Mouse (Mus musculus) CD4-positive helper T cell, adult 2 months (primary cell): ENCODE results near the gene Usp16.
A peak's percentile ranks its signal among the peaks of the same experiment; 100 is the strongest.

ENCODE experiments used
- DNase-seq: peaks from one replicate; pipeline ENCODE4 v3.0.0-alpha.2; 2012; ENCODE audit warnings: low read depth, missing footprints, low spot score

Usp16 gene

DNA sequence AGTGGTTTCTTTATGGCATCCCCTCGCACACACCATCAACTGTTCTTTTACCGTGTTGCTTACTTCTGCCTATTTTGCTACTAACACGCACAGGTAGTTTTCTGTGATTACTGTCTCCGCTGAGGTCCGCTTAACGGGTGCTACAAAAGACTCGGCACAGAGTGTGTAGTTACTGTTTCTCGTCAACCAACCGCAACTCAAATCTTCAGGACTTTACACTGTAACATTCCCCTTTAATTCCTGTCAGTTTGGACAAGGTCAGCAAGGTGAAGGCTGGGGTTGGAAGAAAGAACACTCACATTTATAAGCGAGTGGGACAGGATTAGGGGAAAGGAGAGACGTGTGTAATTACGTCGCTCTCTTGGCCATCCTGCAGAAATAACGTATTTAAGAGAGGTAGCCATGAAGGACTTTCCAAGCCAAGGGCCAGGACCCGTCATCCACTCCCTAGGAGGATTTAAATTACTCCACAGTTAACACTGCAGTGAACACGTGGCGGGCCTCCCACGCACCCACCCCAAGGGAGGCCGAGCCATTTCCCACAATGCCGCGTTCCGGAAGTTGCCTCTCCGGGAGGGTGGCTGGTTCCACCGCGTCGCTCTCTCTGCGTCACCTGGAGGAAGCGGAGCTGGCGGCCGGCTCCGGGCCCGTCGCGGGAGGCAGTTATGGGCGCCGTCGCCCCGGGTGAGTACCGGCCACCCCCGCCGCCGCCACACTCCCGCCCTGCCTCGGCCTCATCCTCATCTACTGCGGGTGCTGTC is at the start of gene Usp16:
Usp16 (plus strand) TSS at position 285 of the 761 bp plus-strand sequence.
- DNase-seq: peak; percentile 94

DNA sequence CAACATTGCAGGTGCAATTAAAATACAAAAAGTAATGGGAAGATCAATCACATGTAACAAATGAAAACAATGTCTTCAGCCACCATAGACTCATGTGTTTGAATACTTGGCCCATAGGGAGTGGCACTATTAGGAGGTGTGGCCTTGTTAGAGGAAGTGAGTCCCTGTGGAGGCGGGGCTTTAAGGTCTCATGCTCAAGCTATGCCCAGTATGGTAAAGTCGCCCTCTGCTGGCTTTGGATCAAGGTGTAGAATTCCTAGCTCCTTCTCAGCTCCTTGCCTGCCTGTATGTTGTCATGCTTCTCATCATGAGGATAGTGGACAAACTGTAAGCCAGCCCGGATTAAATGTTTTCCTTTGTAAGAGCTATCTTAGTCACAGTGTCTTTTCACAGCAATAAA is 49.5 kb upstream of the Usp16 start:
- peak; percentile 34 for DNase-seq

DNA sequence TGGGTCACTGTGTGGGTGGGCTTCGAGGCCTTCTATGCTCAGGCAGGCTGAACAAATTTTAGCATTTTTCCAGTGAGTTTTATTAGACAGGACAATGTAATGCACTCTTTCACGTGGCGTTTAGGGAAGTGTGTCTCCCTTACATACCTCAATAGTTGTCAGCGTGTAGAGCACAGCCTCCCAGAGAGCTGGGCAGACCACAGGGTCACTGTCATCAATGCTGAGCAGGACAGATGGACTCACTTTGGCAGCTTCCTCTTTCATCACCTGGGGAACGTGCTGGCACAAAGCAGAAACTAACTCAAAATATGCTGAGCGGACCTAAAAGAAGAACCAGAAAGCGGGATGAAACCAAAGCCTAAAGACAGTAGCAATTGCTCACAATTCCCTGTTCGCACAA is 33.8 kb upstream of the Usp16 start:
- no peak for DNase-seq

DNA sequence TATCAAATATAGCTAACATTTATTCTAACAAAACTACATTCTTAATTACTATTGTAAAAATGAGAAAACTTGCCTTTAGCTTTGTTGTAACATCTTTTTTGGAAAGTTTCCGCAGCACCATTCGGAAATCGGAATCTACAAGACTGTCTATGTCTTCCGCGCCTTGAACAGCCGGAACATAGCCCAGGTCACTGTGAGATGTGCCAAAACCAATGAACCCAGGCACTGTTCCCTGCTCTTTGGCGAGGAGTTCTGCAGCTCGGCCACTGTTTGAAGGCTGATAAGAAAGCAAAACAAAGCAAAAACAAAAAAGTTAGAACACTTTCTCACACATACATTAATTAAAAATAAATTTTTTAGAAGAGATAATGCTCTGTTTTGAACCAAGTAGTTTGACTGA is 27.0 kb upstream of the Usp16 start:
- DNase-seq: no peak

DNA sequence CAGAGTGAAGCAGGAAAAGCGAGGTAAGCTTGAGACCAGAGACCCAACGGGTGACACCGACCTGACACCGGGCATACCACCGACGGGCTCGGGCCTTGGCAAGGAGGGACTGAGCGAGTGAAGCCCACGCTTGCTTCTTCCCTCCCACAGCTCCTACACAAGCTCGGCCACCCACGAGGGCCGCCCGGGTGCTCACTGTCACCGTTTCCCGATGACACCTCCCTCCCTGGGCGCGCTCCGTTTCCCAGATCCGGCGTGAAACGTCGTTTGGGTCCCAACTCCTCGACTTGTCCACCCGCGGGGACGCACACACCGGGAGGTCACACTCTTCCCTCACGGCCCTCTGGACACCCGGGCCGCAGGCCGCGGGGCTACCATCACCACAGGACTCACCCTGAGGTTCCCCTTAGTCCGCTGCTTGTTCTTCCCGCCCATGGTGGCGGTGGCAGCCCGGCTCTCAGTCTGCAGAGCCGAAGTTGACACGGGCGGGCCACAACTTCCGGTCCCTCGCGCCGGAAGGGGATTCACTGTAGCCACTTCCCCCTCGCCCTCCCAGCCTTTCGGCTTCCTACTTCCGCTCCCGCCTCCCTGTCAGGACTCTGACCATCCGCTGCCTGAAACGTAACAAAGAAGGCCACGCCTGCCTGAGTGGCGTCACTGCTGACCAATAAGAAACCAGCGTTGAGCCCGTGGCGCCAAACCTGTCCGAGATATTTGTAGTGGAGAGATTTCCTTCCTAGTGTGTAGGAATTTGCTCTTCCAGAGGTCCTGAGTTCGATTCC is 22.3 kb upstream of the Usp16 start, which contains the start of gene Ltn1:
Ltn1 (minus strand) TSS at position 580 of the 782 bp plus-strand sequence.
- DNase-seq: peak; percentile 97

DNA sequence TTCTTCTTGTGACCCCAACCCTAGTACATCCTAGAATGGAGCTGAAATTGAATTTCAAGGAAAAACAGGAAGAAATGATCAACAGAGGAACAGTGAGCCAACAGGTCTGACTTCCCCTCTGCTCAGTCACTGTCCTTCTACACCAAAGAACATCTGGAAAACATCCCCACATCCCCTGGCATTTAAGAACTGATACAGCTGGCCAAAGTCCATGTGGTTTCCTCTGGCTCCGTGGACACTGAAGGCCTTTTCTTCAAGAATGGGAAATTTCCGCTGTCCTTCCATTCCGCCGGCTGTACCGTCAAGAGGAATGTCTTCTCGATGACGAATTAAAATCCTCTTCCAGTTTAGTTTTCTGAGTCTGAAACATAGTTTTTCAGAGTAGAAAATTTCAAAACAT is 20.2 kb upstream of the Usp16 start:
- no peak for DNase-seq

DNA sequence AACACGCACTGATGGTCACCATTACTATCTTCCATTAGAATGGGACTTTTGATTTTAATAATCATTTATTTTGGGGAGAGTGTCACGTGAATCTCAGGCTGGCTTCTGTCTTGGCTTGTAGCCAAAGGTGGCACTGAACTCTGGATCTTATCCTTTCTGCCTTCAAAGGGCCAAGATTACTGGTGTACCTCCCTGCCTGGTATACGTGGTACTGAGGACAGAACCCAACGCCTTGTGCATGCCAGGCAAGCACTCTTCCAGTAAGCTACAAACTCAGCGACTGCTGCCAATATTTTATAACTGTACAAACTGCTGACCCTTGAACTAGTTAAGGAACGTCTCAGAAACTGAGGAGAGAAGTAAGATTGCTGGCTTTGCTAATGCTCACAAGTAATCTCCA is 19.6 kb upstream of the Usp16 start:
- no peak for DNase-seq

DNA sequence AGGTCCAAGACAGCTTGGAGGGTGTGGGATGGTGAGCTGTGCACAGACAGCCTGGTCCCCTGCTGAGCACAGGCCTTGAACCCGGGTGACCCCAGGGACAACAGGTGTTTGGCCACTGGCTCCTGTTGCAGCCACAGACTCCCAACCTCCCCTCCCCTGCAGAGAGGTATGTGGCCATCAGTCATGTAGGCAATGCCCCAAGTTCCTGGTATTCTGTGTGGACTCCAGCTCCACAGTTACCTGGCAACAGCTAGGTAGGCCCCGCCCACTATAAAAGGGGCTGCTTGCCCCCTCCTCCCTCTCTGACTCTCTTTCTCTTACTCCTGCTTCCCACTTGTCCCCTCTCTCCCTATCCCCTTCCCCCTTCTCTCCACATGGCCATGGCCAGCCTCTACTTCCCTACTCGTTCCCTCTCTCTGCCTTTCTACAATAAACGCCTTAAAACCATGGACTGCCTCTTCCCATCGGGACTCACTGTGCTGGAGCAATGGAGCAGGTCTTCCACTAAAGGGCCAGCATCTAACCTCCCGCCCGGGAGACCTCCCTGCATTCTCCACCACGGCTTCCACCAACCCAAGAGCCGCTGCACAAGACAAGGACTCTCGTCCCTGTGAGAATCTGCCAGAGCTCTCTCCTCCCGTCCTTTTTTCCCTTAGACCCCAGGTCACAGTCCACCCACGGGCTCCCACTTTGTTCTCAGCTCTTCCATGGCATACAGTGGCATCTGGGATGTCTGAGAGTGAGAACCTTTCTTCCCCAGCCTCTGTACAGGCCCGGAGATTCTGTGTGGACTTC is 18.9 kb upstream of the Usp16 start:
- no peak for DNase-seq

DNA sequence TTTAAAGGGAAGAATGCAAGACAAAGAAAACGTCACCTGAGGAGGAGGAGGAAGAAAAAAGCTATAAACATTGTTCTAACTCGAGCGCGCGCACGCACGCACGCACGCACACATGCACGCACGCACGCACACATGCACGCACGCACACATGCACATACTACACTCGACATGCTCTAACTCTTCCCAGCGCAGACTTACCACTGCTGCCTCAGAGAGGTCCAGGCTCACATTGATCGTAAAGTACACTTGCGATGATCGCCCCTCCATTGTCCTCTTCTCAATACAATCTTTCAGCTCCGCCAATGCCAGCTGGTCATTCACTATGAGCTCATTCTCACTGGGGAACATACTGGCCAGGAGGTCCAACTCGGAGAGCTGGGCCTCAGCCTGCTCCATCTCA is 17.4 kb upstream of the Usp16 start:
- DNase-seq: no peak

DNA sequence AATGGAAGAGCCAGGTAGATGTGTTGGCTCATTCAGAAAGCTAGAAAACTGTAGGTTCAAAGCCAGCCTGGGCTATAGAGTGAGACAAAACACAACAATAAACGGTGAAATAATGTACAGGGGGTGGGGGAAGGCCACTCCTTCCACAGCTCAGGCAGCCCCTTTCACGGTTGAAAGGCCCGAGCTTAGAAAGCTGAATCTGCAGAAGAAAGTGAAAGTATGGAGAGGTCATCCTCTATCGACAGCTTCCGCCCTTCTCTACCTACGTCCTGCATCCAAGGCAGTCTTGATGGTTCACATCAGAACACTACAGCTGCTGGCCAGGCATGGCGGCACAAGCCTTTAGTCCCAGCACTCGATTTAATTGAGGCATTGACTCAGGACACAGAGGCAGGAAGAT is 15.8 kb upstream of the Usp16 start:
- no peak for DNase-seq

DNA sequence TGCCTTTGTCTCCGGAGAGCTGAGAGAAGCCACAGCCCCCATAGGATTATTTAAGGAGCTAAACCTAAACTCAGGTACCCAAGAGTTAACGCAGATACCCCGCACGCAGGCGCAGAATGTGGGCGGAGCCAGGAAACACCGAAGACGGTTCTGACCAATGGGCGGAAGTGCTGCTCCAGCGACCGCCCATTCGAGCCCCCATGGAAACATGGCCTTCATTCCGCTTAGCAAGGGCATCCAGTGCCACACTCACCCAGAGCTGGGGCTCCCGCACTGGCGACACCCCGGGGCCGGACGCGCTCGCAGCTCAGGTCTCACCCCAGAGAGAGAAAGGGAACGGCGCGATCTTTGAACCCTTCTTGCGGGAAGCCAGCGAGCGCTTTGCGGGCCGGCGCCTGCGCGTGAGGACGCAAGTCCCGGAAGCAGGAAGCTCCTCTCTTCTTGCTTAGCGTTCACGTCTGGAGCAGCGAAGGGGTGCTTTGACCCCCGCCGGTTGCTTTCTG is 14.3 kb upstream of the Usp16 start, which contains the start of gene Rwdd2b:
Rwdd2b (minus strand) TSS at position 390 of the 503 bp plus-strand sequence.
- peak; percentile 95 for DNase-seq

DNA sequence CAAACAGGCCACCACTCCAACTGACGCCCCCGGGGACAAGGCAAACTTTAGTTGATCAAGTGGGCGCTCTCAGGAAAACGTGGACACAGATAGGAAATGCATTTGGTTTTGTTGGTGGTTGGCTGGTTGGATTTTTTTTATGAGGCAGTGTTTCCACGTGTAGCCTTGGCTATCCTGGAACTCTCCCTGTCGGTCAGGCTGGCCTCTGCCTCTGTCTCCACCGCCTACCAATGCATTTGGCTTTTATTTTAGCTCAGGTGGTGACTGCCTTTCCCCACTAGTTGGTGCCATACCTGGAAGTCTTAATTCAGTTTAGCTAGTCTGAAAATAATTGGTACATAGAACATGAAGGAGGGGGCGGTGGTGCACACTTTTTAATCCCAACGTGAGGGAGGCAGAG is 13.4 kb upstream of the Usp16 start:
- peak; percentile 60 for DNase-seq

DNA sequence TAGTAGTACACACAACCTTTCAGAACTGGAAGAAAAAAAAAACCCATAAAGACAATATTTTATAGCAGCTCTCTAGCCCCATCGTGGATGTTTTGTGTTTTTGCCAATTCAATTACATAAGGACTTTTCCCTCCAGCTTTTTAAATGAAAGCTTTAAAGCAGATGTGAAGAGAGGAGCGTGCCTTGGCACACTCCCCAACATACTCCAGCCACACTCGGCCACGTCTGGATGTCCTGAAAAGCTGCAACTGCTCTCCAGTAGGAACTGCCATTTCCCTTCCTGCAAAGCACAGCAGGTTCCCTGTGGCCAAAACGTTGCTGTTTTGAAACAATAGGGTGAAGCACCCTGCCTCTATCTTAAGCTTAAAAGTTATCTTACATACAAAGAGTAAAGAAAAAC is 12.2 kb upstream of the Usp16 start:
- no peak for DNase-seq

DNA sequence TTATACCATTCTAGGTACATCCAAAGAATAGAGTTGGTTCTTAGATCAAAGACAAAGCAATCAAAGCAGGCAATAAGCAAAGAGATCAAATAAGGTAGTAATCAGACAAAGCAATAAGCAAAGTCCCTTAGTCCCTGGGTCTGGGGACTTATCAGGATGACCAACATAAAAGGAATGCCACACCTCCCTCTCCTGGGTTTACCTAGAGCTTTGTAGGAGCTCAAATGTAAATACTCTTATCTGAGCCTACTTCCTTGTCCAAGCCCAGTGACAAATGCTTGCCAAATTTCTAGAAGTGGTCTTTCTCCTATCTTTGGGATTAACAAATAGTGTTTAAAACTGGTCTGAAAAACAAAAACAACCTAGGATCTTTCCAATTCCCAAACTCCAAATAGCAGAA is 11.3 kb upstream of the Usp16 start:
- DNase-seq: no peak

DNA sequence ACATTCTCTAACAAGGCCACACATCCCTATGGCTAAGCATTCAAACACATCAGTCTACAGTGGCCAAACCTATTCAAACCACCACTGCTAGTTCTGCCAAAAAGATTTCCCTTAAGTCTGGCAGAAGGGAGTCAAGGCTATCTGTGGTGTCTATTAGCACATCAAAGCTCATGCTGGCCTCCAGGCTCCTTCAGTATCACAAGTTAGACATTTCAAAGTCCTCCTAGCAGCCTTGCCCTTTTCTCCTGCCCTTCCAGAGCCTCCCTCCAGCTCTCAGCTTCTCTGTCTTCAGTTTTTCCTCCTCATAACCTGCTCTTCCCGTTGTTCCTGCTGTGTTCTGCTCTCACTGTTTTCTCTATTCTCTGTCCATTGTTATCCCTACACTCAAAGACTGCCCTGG is 10.4 kb upstream of the Usp16 start:
- DNase-seq: no peak

DNA sequence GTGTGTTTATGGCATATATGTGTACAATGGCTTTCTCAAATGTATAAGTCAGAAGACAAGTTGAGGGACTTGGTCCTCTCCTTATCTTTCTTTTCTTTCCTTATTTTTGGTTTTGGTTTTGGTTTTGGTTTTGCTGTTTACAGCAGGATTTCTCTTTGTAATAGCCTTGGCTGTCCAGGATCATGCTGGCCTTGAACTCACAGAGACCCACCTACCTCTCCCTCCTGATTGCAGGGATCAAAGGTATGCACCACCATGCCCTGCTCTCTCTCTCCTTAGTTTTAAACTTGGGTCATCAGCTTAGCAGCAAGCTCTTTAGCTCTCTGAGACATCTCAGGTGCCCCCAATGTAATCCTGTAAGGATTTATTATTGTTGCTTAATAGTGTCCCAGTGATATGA is 9.4 kb upstream of the Usp16 start:
- no peak for DNase-seq

DNA sequence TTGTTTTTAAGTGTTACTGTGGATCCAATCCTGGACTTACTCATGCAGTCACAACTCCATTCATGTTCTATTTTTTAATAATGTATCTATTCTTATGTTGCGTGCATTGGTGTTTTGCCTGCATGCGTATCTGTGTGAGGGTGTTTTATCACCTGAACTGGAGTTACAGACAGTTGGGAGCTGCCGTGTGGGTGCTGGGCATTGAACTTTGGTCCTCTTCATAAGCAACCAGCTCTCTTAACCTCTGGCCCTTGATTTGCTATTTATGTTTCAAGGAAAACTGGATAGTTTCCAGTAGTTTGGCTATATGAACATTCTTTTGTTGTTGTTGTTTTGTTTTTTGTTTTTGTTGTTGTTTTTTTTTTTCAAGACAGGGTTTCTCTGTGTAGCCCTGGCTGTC is 9.0 kb upstream of the Usp16 start:
- DNase-seq: no peak

DNA sequence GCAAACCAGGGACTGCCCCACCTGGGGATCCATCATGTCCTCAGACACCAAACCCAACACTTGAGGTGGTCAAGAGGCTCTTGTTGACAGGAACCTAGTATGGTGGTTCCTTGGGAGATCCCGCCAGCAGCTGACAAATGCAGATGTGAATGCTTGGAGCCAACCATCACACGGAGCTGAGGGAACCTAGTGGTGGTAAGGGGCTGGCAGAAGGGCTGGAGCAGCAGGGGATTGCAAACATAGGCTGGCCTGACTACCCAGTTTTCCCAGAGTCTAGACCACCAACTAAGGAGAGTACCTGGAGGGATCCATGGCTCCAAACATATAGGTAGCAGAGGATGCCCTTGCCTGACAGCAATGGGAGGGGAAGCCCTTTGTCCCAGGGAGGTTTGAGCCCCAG is 1.3 kb upstream of the Usp16 start:
- no peak for DNase-seq

DNA sequence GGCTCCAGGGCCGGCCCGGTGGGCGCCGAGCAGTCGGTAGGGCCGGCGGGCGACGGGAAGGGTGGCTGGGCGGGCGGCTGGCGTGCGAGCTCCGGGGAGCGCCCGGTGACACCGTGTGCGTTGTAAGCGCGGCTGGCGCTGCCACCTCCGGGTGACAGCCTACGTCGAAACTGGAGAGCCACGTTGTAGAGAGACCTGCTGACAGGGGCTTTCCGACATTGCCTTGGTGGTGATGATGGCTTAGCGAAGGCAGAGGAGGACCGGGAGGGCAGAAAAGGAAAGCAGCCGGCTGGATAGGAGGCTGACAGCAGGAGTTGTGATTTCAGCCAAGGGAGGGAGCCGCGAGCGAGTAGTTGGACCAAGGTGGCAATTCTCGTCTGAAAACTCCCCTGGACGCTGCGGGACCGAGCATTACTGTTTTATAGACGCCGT is 693 bp downstream of the Usp16 start:
- peak; percentile 78 for DNase-seq

DNA sequence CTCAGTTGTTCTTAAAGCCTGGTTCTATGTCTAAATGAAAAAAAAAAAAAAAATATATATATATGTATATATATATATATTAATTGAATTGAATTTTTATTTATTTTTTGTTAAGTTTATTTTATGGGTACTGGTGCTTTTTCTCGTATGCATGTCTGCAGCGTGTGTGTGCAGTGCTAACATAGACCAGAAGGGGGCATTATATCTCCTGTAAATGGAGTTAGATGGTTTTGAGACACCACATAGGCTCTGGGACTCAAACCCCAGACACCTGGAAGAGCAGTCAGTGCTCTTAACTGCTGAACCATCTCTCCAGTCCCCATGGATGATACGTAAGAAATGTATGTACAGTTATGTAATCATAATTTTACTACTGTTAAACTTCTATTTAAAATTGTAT is 4.2 kb downstream of the Usp16 start:
- DNase-seq: peak; percentile 17

DNA sequence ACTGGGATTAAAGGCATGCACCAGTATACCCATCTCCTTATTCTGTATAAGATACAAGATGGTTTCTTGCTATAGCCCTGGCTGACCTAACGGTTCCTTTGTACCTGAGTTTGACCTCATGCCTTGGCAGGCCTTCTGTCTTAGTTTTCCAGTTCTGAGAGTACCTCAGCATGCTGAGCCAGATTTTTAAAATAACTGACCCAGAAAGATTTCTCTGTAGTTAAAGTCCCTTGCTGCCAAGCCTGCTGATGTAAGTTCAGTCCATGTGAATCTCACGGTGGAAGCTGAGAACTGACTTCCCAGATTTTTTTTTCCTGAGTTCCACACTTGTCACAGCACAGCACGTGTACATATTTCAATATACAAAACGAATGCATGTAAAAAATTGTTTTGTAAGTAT is 16.1 kb downstream of the Usp16 start:
- no peak for DNase-seq

DNA sequence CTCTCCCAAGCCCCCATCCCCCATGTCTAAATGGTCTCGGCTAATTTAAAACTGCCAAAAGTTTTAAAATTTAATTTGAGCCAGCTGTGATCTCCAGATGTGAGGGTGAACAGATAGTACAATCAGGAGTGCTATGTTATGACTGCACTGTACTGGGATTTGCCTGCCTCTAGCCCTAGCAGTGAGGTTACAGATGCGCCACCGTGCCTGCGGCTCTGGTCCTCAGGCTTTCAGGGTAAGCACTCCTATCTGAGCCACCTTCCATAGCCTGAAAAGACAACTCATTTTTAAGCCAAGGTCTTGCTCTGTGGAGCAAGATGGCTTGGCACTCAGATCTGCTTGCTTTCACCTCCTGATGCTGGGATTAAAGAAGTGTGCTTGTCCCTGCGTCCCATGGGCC is 29.9 kb downstream of the Usp16 start:
- DNase-seq: no peak
